Mouse (Mus musculus) bone marrow, adult 2 months (tissue): Measurements from ENCODE around the gene Mptx1.
"Not testable (repeated sequence)": the region's sequence is repeated elsewhere in the genome, so short reads cannot be mapped to it uniquely, and the experiment has no call there.

Experiments used
- CTCF ChIP-seq: fragments of 200-500 bp; IDR thresholded peaks from 2 replicates; pipeline ENCODE4 v1.5.1; 2011; ENCODE audit warnings: low read length, control low read depth; ENCODE audit not compliant: control insufficient read depth, insufficient read depth
- POLR2A ChIP-seq: fragments of 200-500 bp; IDR thresholded peaks from 2 replicates; pipeline ENCODE4 v1.6.1; 2011; ENCODE audit warnings: low read depth, mild to moderate bottlenecking, control low read depth, low read length, borderline replicate concordance; ENCODE audit not compliant: control insufficient read depth

GRCm38 (mm10) chr1:174353636-174354035 is 23.3 kb downstream of the Mptx1 start:
- TF ChIP-seq CTCF, POLR2A: not testable (repeated sequence)
